Mouse (Mus musculus): ENCODE results near the gene Eif4b. TPM values are rescaled to one million over a fixed set of nuclear protein-coding genes. Genes with fewer than 3 reads are reported as not detected.

Gene Eif4b
- polyA plus RNA-seq, 1 experiment from 2014 or later = 214 TPM

GRCm38 (mm10) chr15:102113674-102114073 is 40.1 kb downstream of the Eif4b start:
- Histone ChIP-seq H3K27ac (no peak overlapping the region), H3K36me3 (ENCODE audit: inconsistent target) (peaks cover 20% of the 10 kb centered on the region)
- 100% methylated on average over 3 of the region's 4 CpGs for WGBS (ENCODE audit: missing documents)

DNA sequence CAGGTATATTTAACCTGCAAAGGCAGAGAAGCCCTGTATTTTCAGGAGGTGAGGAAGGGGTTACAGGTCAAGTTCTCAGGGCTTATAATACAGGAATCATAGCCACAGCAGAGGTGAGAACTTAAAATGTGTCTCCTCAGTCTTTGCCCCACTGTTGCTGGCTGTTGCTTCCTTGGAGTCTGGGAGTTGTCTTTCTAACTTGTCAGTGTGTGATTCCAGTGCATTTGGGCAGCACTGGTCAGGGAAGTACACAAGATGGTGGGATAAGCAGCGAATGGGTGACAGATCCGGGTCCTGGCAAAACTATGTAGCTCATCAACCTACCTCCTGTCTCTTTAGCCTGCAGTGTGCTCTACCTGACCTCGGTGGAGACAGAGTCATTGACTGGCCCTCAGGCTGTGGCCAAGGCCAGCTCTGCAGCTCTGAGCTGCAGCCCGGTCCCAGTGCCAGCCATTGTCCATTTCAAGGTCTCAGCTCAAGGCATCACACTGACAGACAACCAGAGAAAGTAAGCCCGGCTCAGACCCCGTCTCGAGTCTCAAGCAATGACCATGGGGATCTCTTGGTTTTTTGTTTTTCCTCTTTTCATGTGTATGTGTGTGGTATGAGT is 41.2 kb downstream of the Eif4b start:
- Histone ChIP-seq H3K36me3 (ENCODE audit: inconsistent target) (peaks cover 31% of the 10 kb centered on the region), H3K4me3 (ENCODE audit: inconsistent target) (no peak overlapping the region), H3K79me2 (ENCODE audit: inconsistent target) (no peaks in the 10 kb centered on the region), H3K27ac (no peak overlapping the region)
- WGBS (ENCODE audit: missing documents) = 93% methylated on average over 7 of the region's 7 CpGs

More at GRCm38 (mm10) chr15:102113674-102114073, 40.1 kb downstream of the Eif4b start:
- Histone ChIP-seq H3K79me2 (ENCODE audit: inconsistent target) (no peaks in the 10 kb centered on the region), H3K4me3 (ENCODE audit: inconsistent target) (no peak overlapping the region)

GRCm38 (mm10) chr15:102115731-102116231 is 42.2 kb downstream of the Eif4b start:
- WGBS (ENCODE audit: missing documents) = 41% methylated on average over 9 of the region's 9 CpGs
- Histone ChIP-seq H3K27ac (no peak overlapping the region), H3K36me3 (ENCODE audit: inconsistent target) (peaks cover 36% of the 10 kb centered on the region), H3K79me2 (ENCODE audit: inconsistent target) (no peaks in the 10 kb centered on the region), H3K4me3 (ENCODE audit: inconsistent target) (no peak overlapping the region)

- Histone ChIP-seq H3K36me3 (ENCODE audit: inconsistent target) (peaks cover 41% of the 10 kb centered on the region), H3K4me3 (ENCODE audit: inconsistent target) (no peak overlapping the region), H3K79me2 (ENCODE audit: inconsistent target) (no peaks in the 10 kb centered on the region), H3K27ac (no peak overlapping the region)
- 83% methylated on average over 11 of the region's 11 CpGs for WGBS (ENCODE audit: missing documents)
These were observed 43.3 kb downstream of the Eif4b start for GRCm38 (mm10) chr15:102116753-102117415.

DNA sequence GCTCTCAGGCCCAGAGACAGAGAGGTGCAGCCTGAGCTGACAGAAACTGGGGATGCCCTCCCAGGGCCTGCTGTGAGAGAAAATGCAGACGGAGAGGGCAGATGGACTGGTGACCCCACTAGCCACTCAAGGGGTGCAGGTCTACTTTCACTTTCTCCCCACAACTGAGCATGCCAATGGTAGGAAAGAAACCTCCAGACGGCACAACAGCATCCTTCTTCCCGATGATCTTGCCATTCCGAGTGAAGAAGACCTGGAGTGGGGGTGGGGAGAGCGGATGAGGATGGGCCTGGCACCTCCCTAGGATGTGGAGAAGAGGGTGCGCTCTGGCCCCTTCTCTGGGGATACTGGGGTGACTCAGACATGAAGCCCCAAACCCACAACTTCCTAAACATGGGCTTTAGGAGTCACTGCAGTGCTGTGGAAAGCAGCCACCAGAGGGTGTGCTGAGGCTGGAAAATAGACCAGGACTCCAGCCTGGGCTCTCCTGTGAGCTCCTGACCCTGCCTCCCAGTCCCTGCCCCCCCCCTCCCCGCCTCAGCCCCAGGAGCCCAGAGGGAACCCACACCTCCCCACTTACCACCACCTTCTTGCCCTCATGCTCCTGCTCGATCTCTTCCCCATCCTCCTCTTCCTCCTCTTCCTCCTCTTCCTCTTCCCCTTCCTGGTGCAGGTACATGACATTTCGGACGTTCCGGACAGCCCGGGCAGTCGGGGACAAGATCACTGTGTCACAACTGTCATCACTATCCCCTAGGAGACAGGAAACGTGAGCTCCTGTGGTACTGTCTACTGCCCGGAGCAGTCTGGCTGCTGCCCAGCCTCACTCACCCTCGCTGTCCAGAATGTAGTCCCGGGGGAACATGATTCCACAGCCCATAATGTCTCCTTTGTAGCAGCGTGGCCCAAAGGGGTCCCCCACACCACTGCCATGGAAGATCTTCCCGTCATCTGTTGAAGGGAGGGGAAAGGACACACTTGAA is 44.2 kb downstream of the Eif4b start:
- WGBS (ENCODE audit: missing documents) = 87% methylated on average over 19 of the region's 19 CpGs
- H3K36me3 ChIP-seq (ENCODE audit: inconsistent target) = peaks cover 48% of the 10 kb centered on the region
- no peaks in the 10 kb centered on the region for H3K79me2 ChIP-seq (ENCODE audit: inconsistent target)
- H3K4me3 ChIP-seq (ENCODE audit: inconsistent target) = no peak overlapping the region
- H3K27ac ChIP-seq = no peak overlapping the region

- H3K79me2 ChIP-seq (ENCODE audit: inconsistent target) = no peaks in the 10 kb centered on the region
- H3K4me3 ChIP-seq (ENCODE audit: inconsistent target) = no peak overlapping the region
- no peak overlapping the region for H3K27ac ChIP-seq
- 88% methylated on average over 4 of the region's 4 CpGs for WGBS (ENCODE audit: missing documents)
- H3K36me3 ChIP-seq (ENCODE audit: inconsistent target) = peaks cover 51% of the 10 kb centered on the region
These were observed 45.0 kb downstream of the Eif4b start for GRCm38 (mm10) chr15:102118591-102118990.

DNA sequence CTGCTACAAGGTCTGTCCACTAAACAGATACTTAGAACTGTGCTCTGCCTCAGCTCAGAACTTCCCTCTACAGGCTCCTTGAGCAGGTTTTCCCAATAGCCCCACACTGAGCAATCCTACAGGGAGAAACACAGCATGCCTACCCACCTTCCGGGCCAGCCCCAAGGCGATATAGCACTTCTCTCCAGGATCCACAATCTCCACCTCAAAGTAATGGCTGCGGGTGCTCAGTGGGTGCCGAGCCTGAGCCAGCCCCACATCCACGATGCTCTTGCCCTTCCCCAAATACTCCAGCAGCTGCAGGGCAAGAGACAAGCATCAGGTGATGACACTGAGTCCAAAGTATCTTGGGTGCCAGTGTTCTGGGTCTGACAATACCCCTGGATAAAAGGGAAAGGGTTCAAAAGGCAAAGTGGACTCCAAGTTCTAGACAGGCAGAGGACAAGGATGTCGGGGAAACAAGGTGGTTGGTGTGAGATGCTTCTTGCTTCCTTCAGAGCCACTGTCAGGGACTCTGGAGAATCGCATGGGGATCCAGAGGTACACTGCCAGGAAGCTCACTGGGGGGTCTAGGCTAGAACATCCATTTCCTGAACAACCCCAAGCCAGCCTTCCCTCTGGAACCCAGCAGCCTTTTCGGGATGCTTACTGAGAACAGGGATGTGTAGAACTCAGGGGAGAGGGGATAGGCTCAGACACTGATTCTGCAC is 45.7 kb downstream of the Eif4b start:
- WGBS (ENCODE audit: missing documents) = 94% methylated on average over 8 of the region's 8 CpGs
- Histone ChIP-seq H3K27ac (no peak overlapping the region), H3K79me2 (ENCODE audit: inconsistent target) (no peaks in the 10 kb centered on the region), H3K4me3 (ENCODE audit: inconsistent target) (no peak overlapping the region), H3K36me3 (ENCODE audit: inconsistent target) (peaks cover 52% of the 10 kb centered on the region)

DNA sequence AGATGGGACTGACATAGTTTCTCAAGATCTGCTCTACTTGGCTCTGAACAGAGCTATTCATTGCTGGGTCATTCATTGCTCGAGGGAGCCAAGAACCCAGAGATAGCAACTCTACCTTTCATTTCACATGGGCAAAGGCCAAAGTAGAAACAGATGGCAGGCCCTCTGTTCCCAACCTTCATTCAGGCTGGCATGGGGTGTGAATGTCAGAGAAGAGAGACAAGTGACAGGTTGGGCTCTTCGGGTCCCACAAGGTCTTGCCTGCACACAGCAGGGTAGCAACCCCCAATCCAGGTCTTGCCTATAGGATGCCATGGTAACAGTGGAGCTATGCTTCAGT is 46.2 kb downstream of the Eif4b start:
- 95% methylated on average over 2 of the region's 2 CpGs for WGBS (ENCODE audit: missing documents)
- no peaks in the 10 kb centered on the region for H3K79me2 ChIP-seq (ENCODE audit: inconsistent target)
- no peak overlapping the region for H3K4me3 ChIP-seq (ENCODE audit: inconsistent target)
- peaks cover 58% of the 10 kb centered on the region for H3K36me3 ChIP-seq (ENCODE audit: inconsistent target)
- H3K27ac ChIP-seq = no peak overlapping the region

GRCm38 (mm10) chr15:102120530-102120929 is 47.0 kb downstream of the Eif4b start:
- Histone ChIP-seq H3K36me3 (ENCODE audit: inconsistent target) (peaks cover 64% of the 10 kb centered on the region), H3K4me3 (ENCODE audit: inconsistent target) (no peak overlapping the region), H3K27ac (no peak overlapping the region), H3K79me2 (ENCODE audit: inconsistent target) (no peaks in the 10 kb centered on the region)
- 96% methylated on average over 5 of the region's 5 CpGs for WGBS (ENCODE audit: missing documents)

GRCm38 (mm10) chr15:102126303-102126702 is 52.7 kb downstream of the Eif4b start:
- WGBS (ENCODE audit: missing documents) = 75% methylated on average over 2 of the region's 2 CpGs
- peaks cover 83% of the 10 kb centered on the region for H3K36me3 ChIP-seq (ENCODE audit: inconsistent target)
- H3K79me2 ChIP-seq (ENCODE audit: inconsistent target) = no peaks in the 10 kb centered on the region
- no peak overlapping the region for H3K4me3 ChIP-seq (ENCODE audit: inconsistent target)
- H3K27ac ChIP-seq = no peak overlapping the region

DNA sequence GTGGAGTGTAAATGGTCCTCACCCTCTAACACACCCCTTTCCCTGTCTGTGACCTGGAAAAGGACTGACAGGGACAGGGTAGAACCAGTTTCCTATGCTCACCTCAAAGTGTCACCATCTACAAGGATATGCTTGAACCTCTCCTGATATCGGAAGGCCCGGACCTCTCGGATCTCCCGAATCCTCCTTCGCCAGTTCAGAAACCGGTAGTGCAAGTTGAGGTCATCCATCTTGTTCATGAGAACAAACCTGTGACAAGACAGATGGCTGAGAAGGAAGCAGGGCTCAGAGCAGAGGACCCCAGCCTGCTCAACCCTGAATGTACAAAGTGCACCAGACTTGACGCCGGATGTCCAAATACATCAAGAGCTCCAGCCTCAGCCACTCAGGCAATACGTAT is 59.7 kb downstream of the Eif4b start:
- Histone ChIP-seq H3K4me3 (ENCODE audit: inconsistent target) (no peak overlapping the region), H3K27ac (no peak overlapping the region), H3K79me2 (ENCODE audit: inconsistent target) (peaks cover 32% of the 10 kb centered on the region), H3K36me3 (ENCODE audit: inconsistent target) (peaks cover 48% of the 10 kb centered on the region)
- 95% methylated on average over 9 of the region's 9 CpGs for WGBS (ENCODE audit: missing documents)

DNA sequence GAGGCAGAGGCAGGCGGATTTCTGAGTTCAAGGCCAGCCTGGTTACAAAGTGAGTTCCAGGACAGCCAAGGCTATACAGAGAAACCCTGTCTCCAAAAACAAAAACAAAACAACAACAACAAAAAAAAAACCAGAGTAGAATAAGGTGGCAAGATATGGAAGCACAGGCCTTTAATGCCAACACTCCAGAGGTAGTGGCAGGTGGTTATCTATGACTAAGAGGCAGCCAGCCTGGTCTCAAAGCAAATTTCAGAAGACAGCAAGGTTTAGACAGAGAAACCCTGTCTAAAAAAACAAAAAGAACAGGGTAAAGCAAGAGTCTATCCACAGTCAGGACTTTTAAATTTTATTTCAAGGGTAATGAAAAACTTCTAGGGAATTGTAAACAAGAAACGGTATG is 61.1 kb downstream of the Eif4b start:
- H3K4me3 ChIP-seq (ENCODE audit: inconsistent target) = no peak overlapping the region
- H3K79me2 ChIP-seq (ENCODE audit: inconsistent target) = peaks cover 32% of the 10 kb centered on the region
- 100% methylated on average over 2 of the region's 2 CpGs for WGBS (ENCODE audit: missing documents)
- H3K27ac ChIP-seq = no peak overlapping the region
- H3K36me3 ChIP-seq (ENCODE audit: inconsistent target) = peaks cover 34% of the 10 kb centered on the region

GRCm38 (mm10) chr15:102135522-102136128 is 62.1 kb downstream of the Eif4b start:
- WGBS (ENCODE audit: missing documents) = 2% methylated on average over 33 of the region's 35 CpGs

More at GRCm38 (mm10) chr15:102135522-102136128, 62.1 kb downstream of the Eif4b start:
- Histone ChIP-seq H3K4me3 (ENCODE audit: inconsistent target) (peak overlapping the region; percentile 74), H3K27ac (no peak overlapping the region), H3K36me3 (ENCODE audit: inconsistent target) (peaks cover 25% of the 10 kb centered on the region), H3K79me2 (ENCODE audit: inconsistent target) (peaks cover 32% of the 10 kb centered on the region)
